Comparison of ENCODE assay signal across 8 mouse cellular contexts in the genomic region with DNA sequence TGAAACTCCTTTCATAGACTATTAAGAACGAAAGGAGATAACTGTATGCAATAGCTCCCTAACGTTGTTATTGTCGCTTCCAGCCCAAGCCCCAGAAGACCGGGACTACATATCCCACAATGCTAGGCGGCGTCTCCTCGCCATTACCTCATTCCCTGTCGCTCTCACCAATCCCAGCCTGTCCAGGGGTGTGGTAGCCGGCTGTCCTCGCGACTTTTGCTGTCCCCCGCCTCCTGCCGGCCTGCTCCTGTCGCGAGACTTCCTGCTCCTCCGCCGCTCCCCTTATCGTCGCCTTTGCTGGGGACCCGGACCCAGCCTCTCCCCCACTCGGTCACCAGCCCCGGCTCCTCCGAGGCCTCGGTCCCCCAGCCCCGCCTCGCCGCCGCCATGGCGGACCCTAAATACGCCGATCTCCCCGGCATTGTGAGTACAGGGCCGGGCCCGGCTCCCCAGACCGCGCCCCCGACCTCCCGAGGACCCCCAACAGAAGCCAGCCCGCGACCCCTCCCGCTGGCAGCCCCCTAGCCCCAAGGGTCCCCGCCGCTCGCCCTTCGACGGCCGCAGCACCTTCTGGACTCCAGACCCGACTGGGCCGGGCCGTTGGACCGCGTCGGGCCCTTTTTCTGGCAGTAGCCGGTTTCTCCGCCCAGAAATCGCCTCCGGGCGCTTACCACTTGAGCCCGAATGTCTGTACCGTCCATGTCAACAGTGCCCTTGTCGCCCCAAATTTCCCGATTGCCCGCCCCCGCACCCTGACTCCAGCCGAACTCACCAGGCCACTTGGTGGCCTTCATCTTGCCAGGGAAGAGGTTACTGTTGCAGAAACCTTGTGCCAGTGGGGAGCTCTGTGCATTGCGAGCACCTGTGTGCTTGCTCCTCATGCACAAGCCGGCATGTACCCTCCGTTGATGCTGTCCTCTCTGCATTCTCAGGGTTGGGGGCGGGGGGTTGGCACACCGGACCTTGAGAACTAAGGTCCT. TPM values are rescaled to one million over a fixed set of nuclear protein-coding genes. Genes with fewer than 3 reads are reported as not detected.
DNase-seq lines count a peak whose midpoint lies in the region; ATAC-seq lines count a peak whose summit lies in the region.

Gene Dctn2 (plus strand): TSS at position 257 of the 980 bp plus-strand sequence.

- peak within 1 kb of the TSS; percentile 99 for H3K9ac ChIP-seq in hindbrain, embryonic 12.5 days

- peaks cover 14% of the 10 kb centered on the region for H3K27me3 ChIP-seq in hindbrain, embryonic 12.5 days

- H3K9me3 ChIP-seq in hindbrain, embryonic 12.5 days (replicated peaks), result no peaks in the 10 kb centered on the region

- peaks cover 21% of the 10 kb centered on the region for H3K36me3 ChIP-seq in hindbrain, embryonic 12.5 days

- peaks cover 44% of the 10 kb centered on the region for H3K4me1 ChIP-seq in hindbrain, embryonic 12.5 days

- peak within 1 kb of the TSS; percentile 92 for H3K4me2 ChIP-seq in hindbrain, embryonic 12.5 days (replicated peaks)

- DNase-seq in MN1 (ENCODE audit: low spot score), result peak; percentile 100
- DNase-seq in cerebellum, adult 9-11 months, result peak; percentile 97
- peak; percentile 94 to 95 for DNase-seq in frontal cortex, postnatal 10 days (ENCODE audit: low spot score in 2 of 2)
- peak; percentile 90 to 96 for DNase-seq in layer of hippocampus, postnatal 14 days (ENCODE audit: low spot score in 2 of 2)
- peak; percentile 94 for DNase-seq in lung, postnatal 14 days
- peak; percentile 82 for DNase-seq in retina, adult 2 months (ENCODE audit: low read depth, low spot score)
- DNase-seq in thymus, postnatal 36 days, result peak; percentile 86 to 91

- peak within 1 kb of the TSS; percentile 93 for H3K27ac ChIP-seq in hindbrain, embryonic 12.5 days

- H3K4me3 ChIP-seq in hindbrain, embryonic 12.5 days, result peak within 1 kb of the TSS; percentile 97

- under 1% methylated on average over 66 of the region's 70 CpGs for WGBS in hindbrain, embryonic 12.5 days

- peak; percentile 94 for ATAC-seq in hindbrain, embryonic 12.5 days (ENCODE audit: low FRiP score)

RNA-seq across cellular contexts. Expression of gene Dctn2, which starts in this region (rescaled TPM):
- polyA plus RNA-seq in hindbrain, embryonic 12.5 days (2016; fragmentation: Nextera tagmentation; extraction: Ambion mirVana), result 234 and 240 TPM in 2 replicates
- total RNA-seq in layer of hippocampus, postnatal 14 days (2021), result 100 to 1,000 TPM; 298 to 304 TPM

Comparison
In these comparisons a context has a peak if more than half of its experiments do, and no peak if none do; other contexts are left out.
1. Peak in every context shown above with its lines: DNase-seq, ATAC-seq, H3K4me3 ChIP-seq and H3K27ac ChIP-seq.